Mouse (Mus musculus) liver, embryonic 14.5 days (tissue): ENCODE data around the gene Muc5ac. TPM values are rescaled to one million over a fixed set of nuclear protein-coding genes. Genes with fewer than 3 reads are reported as not detected.

ENCODE experiments used
- ATAC-seq: fragments of 200-750 bp; cut with Nextera tagmentation; 2 replicates; pipeline ENCODE4 v1.8.0; 2017; ENCODE audit warnings: moderate number of reproducible peaks, mild to moderate bottlenecking, moderate library complexity; ENCODE audit not compliant: insufficient read depth
- DNase-seq, 3 experiments: peaks; one replicate each; pipeline ENCODE4 v3.0.0-alpha.2; 2012 to 2013; ENCODE audit warnings: low read depth in 3 of 3, low spot score in 3 of 3
- H3K27ac ChIP-seq: fragments of 300-500 bp; sonication (generic); 2 replicates; pipeline ENCODE4 v1.5.1; 2014; ENCODE audit warnings: moderate library complexity, mild to moderate bottlenecking, control low read depth, inconsistent platforms
- H3K27me3 ChIP-seq: fragments of 300-500 bp; sonication (generic); 2 replicates; pipeline ENCODE4 v1.6.1; 2014; ENCODE audit warnings: mild to moderate bottlenecking, low read length, moderate library complexity; ENCODE audit not compliant: control insufficient read depth, insufficient read depth
- H3K36me3 ChIP-seq: fragments of 300-500 bp; sonication (generic); replicated peaks from 2 replicates; pipeline ENCODE4 v1.6.1; 2014; ENCODE audit warnings: low read depth; ENCODE audit not compliant: control insufficient read depth, insufficient read depth
- H3K4me1 ChIP-seq, 2 experiments: fragments of 200-500 bp in 1 of 2; fragments of 300-500 bp in 1 of 2; sonication (generic) in 1 of 2; replicated peaks; 2 replicates each; pipeline ENCODE4 v1.6.1; 2012 to 2014; ENCODE audit warnings: antibody characterized with exemption in 1 of 2, inconsistent platforms in 1 of 2, low read length in 1 of 2; ENCODE audit not compliant: control insufficient read depth in 2 of 2, insufficient read depth in 2 of 2
- H3K4me2 ChIP-seq: fragments of 300-500 bp; sonication (generic); 2 replicates; pipeline ENCODE4 v1.6.1; 2014; ENCODE audit warnings: low read depth, mild to moderate bottlenecking, control low read depth, moderate library complexity
- H3K4me3 ChIP-seq, 2 experiments: fragments of 200-500 bp in 1 of 2; fragments of 300-500 bp in 1 of 2; sonication (generic) in 1 of 2; 2 replicates each; pipeline ENCODE4 v1.5.1; 2012 to 2014; ENCODE audit warnings: low read depth in 2 of 2, low read length in 2 of 2, mild to moderate bottlenecking in 2 of 2, control low read depth in 1 of 2, inconsistent platforms in 1 of 2, moderate library complexity in 1 of 2; ENCODE audit not compliant: insufficient read depth in 1 of 2
- H3K9ac ChIP-seq: fragments of 300-500 bp; sonication (generic); replicated peaks from 2 replicates; pipeline ENCODE4 v1.6.1; 2014; ENCODE audit warnings: mild to moderate bottlenecking, control low read depth, moderate library complexity
- H3K9me3 ChIP-seq: fragments of 300-500 bp; sonication (generic); 2 replicates; pipeline ENCODE4 v1.6.1; 2016; ENCODE audit warnings: low read length, mixed read lengths; ENCODE audit not compliant: control insufficient read depth
- CTCF ChIP-seq: IDR thresholded peaks from 2 replicates; pipeline ENCODE4 v1.5.1; 2016; ENCODE audit warnings: antibody characterized with exemption, low read depth, control low read depth
- EP300 ChIP-seq: IDR thresholded peaks from 2 replicates; pipeline ENCODE4 v1.6.1; 2016; ENCODE audit warnings: antibody characterized with exemption, low read depth
- WGBS: fragments of 180-500 bp; shearing (Covaris S2); extraction: QIAGEN DNeasy Blood & Tissue Kit; methylation state at CpG from one replicate; pipeline ENCODE4 v1.1.7; 2014; ENCODE audit not compliant: insufficient replicate concordance; 5-methylcytosine and 5-hydroxymethylcytosine counted together
- polyA plus RNA-seq, 2 experiments: library from polyadenylated mRNA; depleted of rRNA in 1 of 2; stranded (reverse) in 1 of 2; unstranded in 1 of 2; fragments of >200 nt; fragmentation: Nextera tagmentation in 1 of 2; extraction: Ambion mirVana in 1 of 2; gene quantifications; 2 replicates each; pipeline versions ENCODE4 v1.2.1 to v1.2.3; 2012 to 2014

The Muc5ac gene
- polyA plus RNA-seq, 2 experiments: not detected

GRCm38 (mm10) chr7:141813321-141813720 lies 24.5 kb downstream of the Muc5ac start:
- Histone ChIP-seq H3K9me3 (no peaks in the 10 kb centered on the region), H3K4me1 (no peaks in the 10 kb centered on the region), H3K4me2 (no peak overlapping the region), H3K4me3 (no peak overlapping the region), H3K9ac (no peak overlapping the region), H3K27ac (no peak overlapping the region), H3K36me3 (no peaks in the 10 kb centered on the region), H3K27me3 (no peaks in the 10 kb centered on the region; the same call in 1 of the 2 replicates)
- ATAC-seq (no peak), DNase-seq (no peak)
- no peak for TF ChIP-seq CTCF
- no peak for TF ChIP-seq EP300
- WGBS: 48% methylated on average over 4 of the region's 4 CpGs

GRCm38 (mm10) chr7:141815361-141815760 lies 26.6 kb downstream of the Muc5ac start:
- TF ChIP-seq EP300 (no peak), CTCF (no peak)
- Histone ChIP-seq H3K4me2 (no peak overlapping the region), H3K27ac (no peak overlapping the region), H3K4me3 (no peak overlapping the region), H3K9ac (no peak overlapping the region), H3K27me3 (no peaks in the 10 kb centered on the region; the same call in 1 of the 2 replicates), H3K9me3 (no peaks in the 10 kb centered on the region), H3K4me1 (no peaks in the 10 kb centered on the region), H3K36me3 (no peaks in the 10 kb centered on the region)
- WGBS: 62% methylated on average over 4 of the region's 4 CpGs
- DNase-seq (no peak), ATAC-seq (no peak)

GRCm38 (mm10) chr7:141817355-141818075 lies 28.7 kb downstream of the Muc5ac start:
- Histone ChIP-seq H3K4me1 (no peaks in the 10 kb centered on the region), H3K27me3 (no peaks in the 10 kb centered on the region; the same call in 1 of the 2 replicates), H3K9me3 (no peaks in the 10 kb centered on the region), H3K4me3 (no peak overlapping the region), H3K4me2 (no peak overlapping the region), H3K9ac (no peak overlapping the region), H3K36me3 (no peaks in the 10 kb centered on the region), H3K27ac (no peak overlapping the region)
- WGBS: 61% methylated on average over 11 of the region's 11 CpGs
- DNase-seq: no peak
- TF ChIP-seq CTCF (no peak), EP300 (no peak)
- ATAC-seq: no peak

GRCm38 (mm10) chr7:141818267-141818666 lies 29.5 kb downstream of the Muc5ac start:
- 60% methylated on average over 3 of the region's 3 CpGs for WGBS
- TF ChIP-seq CTCF (peak; percentile 57), EP300 (no peak)
- Histone ChIP-seq H3K36me3 (no peaks in the 10 kb centered on the region), H3K4me2 (no peak overlapping the region), H3K9ac (no peak overlapping the region), H3K9me3 (no peaks in the 10 kb centered on the region), H3K27me3 (no peaks in the 10 kb centered on the region; the same call in 1 of the 2 replicates), H3K4me3 (no peak overlapping the region), H3K27ac (no peak overlapping the region), H3K4me1 (no peaks in the 10 kb centered on the region)
- DNase-seq (no peak), ATAC-seq (no peak)

GRCm38 (mm10) chr7:141822582-141823261 lies 34.0 kb downstream of the Muc5ac start:
- no peak for DNase-seq

More at GRCm38 (mm10) chr7:141822582-141823261, 34.0 kb downstream of the Muc5ac start:
- Histone ChIP-seq H3K9me3 (no peaks in the 10 kb centered on the region), H3K4me1 (no peaks in the 10 kb centered on the region), H3K27me3 (no peaks in the 10 kb centered on the region; the same call in 1 of the 2 replicates), H3K4me2 (no peak overlapping the region), H3K9ac (no peak overlapping the region), H3K36me3 (no peaks in the 10 kb centered on the region), H3K27ac (no peak overlapping the region), H3K4me3 (no peak overlapping the region)
- WGBS: 44% methylated on average over 4 of the region's 4 CpGs
- TF ChIP-seq EP300 (no peak), CTCF (no peak)
- ATAC-seq: no peak
